Mouse (Mus musculus) neural tube, embryonic 12.5 days (tissue): ENCODE measurements around the gene Rassf2. TPM values are rescaled to one million over a fixed set of nuclear protein-coding genes. Genes with fewer than 3 reads are reported as not detected.

Experiments
- ATAC-seq: fragments of 200-750 bp; cut with Nextera tagmentation; 2 replicates; pipeline ENCODE4 v1.8.0; 2017; ENCODE audit warnings: low read depth, mild to moderate bottlenecking, moderate TSS enrichment, moderate library complexity; ENCODE audit not compliant: low FRiP score
- H3K27ac ChIP-seq: fragments of 300-500 bp; sonication (generic); 2 replicates; pipeline ENCODE4 v1.5.1; 2016
- H3K27me3 ChIP-seq: fragments of 300-500 bp; sonication (generic); replicated peaks from 2 replicates; pipeline ENCODE4 v1.6.1; 2016; ENCODE audit warnings: mild to moderate bottlenecking
- H3K36me3 ChIP-seq: fragments of 300-500 bp; sonication (generic); 2 replicates; pipeline ENCODE4 v1.6.1; 2016; ENCODE audit warnings: mild to moderate bottlenecking
- H3K4me1 ChIP-seq: fragments of 300-500 bp; sonication (generic); 2 replicates; pipeline ENCODE4 v1.6.1; 2016
- H3K4me2 ChIP-seq: fragments of 300-500 bp; sonication (generic); replicated peaks from 2 replicates; pipeline ENCODE4 v1.6.1; 2016; ENCODE audit warnings: mild to moderate bottlenecking
- H3K4me3 ChIP-seq: fragments of 300-500 bp; sonication (generic); 2 replicates; pipeline ENCODE4 v1.5.1; 2016
- H3K9ac ChIP-seq: fragments of 300-500 bp; sonication (generic); 2 replicates; pipeline ENCODE4 v1.6.1; 2016; ENCODE audit warnings: mild to moderate bottlenecking
- H3K9me3 ChIP-seq: fragments of 300-500 bp; sonication (generic); 2 replicates; pipeline ENCODE4 v1.6.1; 2016; ENCODE audit warnings: mild to moderate bottlenecking
- WGBS: fragments of 180-500 bp; shearing (Covaris S2); methylation state at CpG from one replicate; pipeline ENCODE4 v1.1.7; 2016; 5-methylcytosine and 5-hydroxymethylcytosine counted together
- polyA plus RNA-seq: library from polyadenylated mRNA; unstranded; fragments of >200 nt; fragmentation: Nextera tagmentation; extraction: Ambion mirVana; gene quantifications from 2 replicates; pipeline ENCODE4 v1.2.1, GENCODE M21; 2016

The Rassf2 gene
- 28.3 and 30.6 TPM in 2 replicates for polyA plus RNA-seq

GRCm38 (mm10) chr2:132029646-132030417 lies at the start of gene Rassf2:
Rassf2 (minus strand) TSS chr2:132030258.
- ATAC-seq = peak; percentile 93
- Histone ChIP-seq H3K4me2 (peak within 1 kb of the TSS; percentile 91), H3K27me3 (no peaks in the 10 kb centered on the region), H3K9ac (peak within 1 kb of the TSS; percentile 79), H3K4me1 (peaks cover 28% of the 10 kb centered on the region), H3K4me3 (peak within 1 kb of the TSS; percentile 62), H3K9me3 (no peaks in the 10 kb centered on the region), H3K36me3 (0 out of 2 replicates have a peak, but pooled peaks cover 4% of the 10 kb centered on the region), H3K27ac (peak within 1 kb of the TSS; percentile 80)
- under 1% methylated on average over 47 of the region's 48 CpGs for WGBS

- H3K36me3 ChIP-seq = peaks cover 27% of the 10 kb centered on the region
- ATAC-seq = no peak
- no peaks in the 10 kb centered on the region for H3K4me1 ChIP-seq
- WGBS = 90% methylated on average over 5 of the region's 5 CpGs
- H3K4me2 ChIP-seq = no peak overlapping the region
- H3K27ac ChIP-seq = no peak overlapping the region
- no peaks in the 10 kb centered on the region for H3K9me3 ChIP-seq
- no peak overlapping the region for H3K4me3 ChIP-seq
- H3K27me3 ChIP-seq = no peaks in the 10 kb centered on the region
- no peak overlapping the region for H3K9ac ChIP-seq
Measured at GRCm38 (mm10) chr2:132079139-132079538, 49.1 kb upstream of the Rassf2 start.

GRCm38 (mm10) chr2:132073052-132073451 lies 43.0 kb upstream of the Rassf2 start:
- H3K4me2 ChIP-seq = no peak overlapping the region
- no peaks in the 10 kb centered on the region for H3K4me1 ChIP-seq
- no peaks in the 10 kb centered on the region for H3K27me3 ChIP-seq
- no peak overlapping the region for H3K9ac ChIP-seq
- H3K36me3 ChIP-seq = peaks cover 31% of the 10 kb centered on the region
- H3K4me3 ChIP-seq = no peak overlapping the region
- no peak for ATAC-seq
- 84% methylated on average over 3 of the region's 3 CpGs for WGBS
- no peak overlapping the region for H3K27ac ChIP-seq
- H3K9me3 ChIP-seq = no peaks in the 10 kb centered on the region

GRCm38 (mm10) chr2:132069985-132070735 lies 40.1 kb upstream of the Rassf2 start:
- peaks cover 37% of the 10 kb centered on the region for H3K36me3 ChIP-seq
- H3K4me2 ChIP-seq = no peak overlapping the region
- no peak overlapping the region for H3K27ac ChIP-seq
- H3K4me1 ChIP-seq = no peaks in the 10 kb centered on the region
- no peak overlapping the region for H3K4me3 ChIP-seq
- no peaks in the 10 kb centered on the region for H3K27me3 ChIP-seq
- WGBS = 89% methylated on average over 10 of the region's 10 CpGs
- no peaks in the 10 kb centered on the region for H3K9me3 ChIP-seq
- no peak for ATAC-seq
- H3K9ac ChIP-seq = no peak overlapping the region

- no peaks in the 10 kb centered on the region for H3K27me3 ChIP-seq
- WGBS = 78% methylated on average over 11 of the region's 11 CpGs
- no peak overlapping the region for H3K9ac ChIP-seq
- no peaks in the 10 kb centered on the region for H3K9me3 ChIP-seq
- H3K4me2 ChIP-seq = no peak overlapping the region
- H3K4me3 ChIP-seq = no peak overlapping the region
- peaks cover 43% of the 10 kb centered on the region for H3K36me3 ChIP-seq
- ATAC-seq = no peak
- H3K27ac ChIP-seq = no peak overlapping the region
- no peaks in the 10 kb centered on the region for H3K4me1 ChIP-seq
Measured at GRCm38 (mm10) chr2:132064185-132064831, 34.2 kb upstream of the Rassf2 start.

GRCm38 (mm10) chr2:132063776-132064175 lies 33.7 kb upstream of the Rassf2 start:
- H3K9ac ChIP-seq = no peak overlapping the region
- no peaks in the 10 kb centered on the region for H3K4me1 ChIP-seq
- H3K4me3 ChIP-seq = no peak overlapping the region
- no peak overlapping the region for H3K4me2 ChIP-seq
- peaks cover 42% of the 10 kb centered on the region for H3K36me3 ChIP-seq
- no peak overlapping the region for H3K27ac ChIP-seq
- no peaks in the 10 kb centered on the region for H3K27me3 ChIP-seq
- 73% methylated on average over 3 of the region's 3 CpGs for WGBS
- ATAC-seq = no peak
- H3K9me3 ChIP-seq = no peaks in the 10 kb centered on the region

- Histone ChIP-seq H3K27me3 (no peaks in the 10 kb centered on the region), H3K4me2 (no peak overlapping the region), H3K9ac (no peak overlapping the region), H3K4me1 (no peaks in the 10 kb centered on the region), H3K36me3 (peaks cover 57% of the 10 kb centered on the region), H3K4me3 (no peak overlapping the region), H3K27ac (no peak overlapping the region), H3K9me3 (no peaks in the 10 kb centered on the region)
- WGBS = 96% methylated on average over 11 of the region's 11 CpGs
- no peak for ATAC-seq
Measured at GRCm38 (mm10) chr2:132061884-132062283, 31.8 kb upstream of the Rassf2 start.

- no peak overlapping the region for H3K27ac ChIP-seq
- no peak overlapping the region for H3K4me3 ChIP-seq
- H3K36me3 ChIP-seq = peaks cover 64% of the 10 kb centered on the region
- H3K27me3 ChIP-seq = no peaks in the 10 kb centered on the region
- H3K4me1 ChIP-seq = no peaks in the 10 kb centered on the region
- H3K9me3 ChIP-seq = no peaks in the 10 kb centered on the region
- H3K4me2 ChIP-seq = no peak overlapping the region
- WGBS = 90% methylated on average over 8 of the region's 8 CpGs
- no peak for ATAC-seq
- no peak overlapping the region for H3K9ac ChIP-seq
Measured at GRCm38 (mm10) chr2:132059919-132060318, 29.9 kb upstream of the Rassf2 start.

GRCm38 (mm10) chr2:132055349-132055753 lies 25.3 kb upstream of the Rassf2 start:
- ATAC-seq = no peak
- Histone ChIP-seq H3K36me3 (peaks cover 52% of the 10 kb centered on the region), H3K4me3 (no peak overlapping the region), H3K9ac (no peak overlapping the region), H3K4me2 (no peak overlapping the region), H3K27ac (no peak overlapping the region), H3K27me3 (no peaks in the 10 kb centered on the region), H3K9me3 (no peaks in the 10 kb centered on the region), H3K4me1 (no peaks in the 10 kb centered on the region)
- WGBS = 94% methylated on average over 8 of the region's 8 CpGs

- no peaks in the 10 kb centered on the region for H3K27me3 ChIP-seq
- H3K4me2 ChIP-seq = no peak overlapping the region
- WGBS = 86% methylated on average over 4 of the region's 4 CpGs
- H3K9me3 ChIP-seq = no peaks in the 10 kb centered on the region
- no peak overlapping the region for H3K9ac ChIP-seq
- peaks cover 46% of the 10 kb centered on the region for H3K36me3 ChIP-seq
- H3K4me1 ChIP-seq = no peaks in the 10 kb centered on the region
- ATAC-seq = no peak
- no peak overlapping the region for H3K27ac ChIP-seq
- H3K4me3 ChIP-seq = no peak overlapping the region
Measured at GRCm38 (mm10) chr2:132053824-132054223, 23.8 kb upstream of the Rassf2 start.

- ATAC-seq = no peak
Measured at GRCm38 (mm10) chr2:132051798-132052197, 21.7 kb upstream of the Rassf2 start.

GRCm38 (mm10) chr2:132049921-132050320 lies 19.9 kb upstream of the Rassf2 start:
- Histone ChIP-seq H3K4me2 (no peak overlapping the region), H3K27ac (no peak overlapping the region), H3K9ac (no peak overlapping the region), H3K4me3 (no peak overlapping the region), H3K4me1 (no peaks in the 10 kb centered on the region), H3K27me3 (no peaks in the 10 kb centered on the region), H3K9me3 (no peaks in the 10 kb centered on the region), H3K36me3 (peaks cover 9% of the 10 kb centered on the region; the same call in 1 of the 2 replicates)
- no peak for ATAC-seq
- WGBS = 54% methylated on average over 3 of the region's 3 CpGs

More at GRCm38 (mm10) chr2:132051798-132052197, 21.7 kb upstream of the Rassf2 start:
- Histone ChIP-seq H3K27ac (no peak overlapping the region), H3K4me2 (no peak overlapping the region), H3K4me1 (no peaks in the 10 kb centered on the region), H3K9me3 (no peaks in the 10 kb centered on the region), H3K4me3 (no peak overlapping the region), H3K9ac (no peak overlapping the region), H3K36me3 (peaks cover 27% of the 10 kb centered on the region), H3K27me3 (no peaks in the 10 kb centered on the region)
- WGBS = 84% methylated on average over 5 of the region's 5 CpGs
